Mouse (Mus musculus) heart, adult 8-10 months (tissue): Measurements from ENCODE around the gene Ddah2. TPM values are rescaled to one million over a fixed set of nuclear protein-coding genes. Genes with fewer than 3 reads are reported as not detected.

Experiments
- DNase-seq: peaks from one replicate; pipeline ENCODE4 v3.0.0; 2022; ENCODE audit warnings: low spot score
- total RNA-seq, 4 experiments: library from RNA; stranded (reverse); gene quantifications; 2 replicates each; pipeline ENCODE4 v1.2.4; 2022

The Ddah2 gene
- total RNA-seq, 4 experiments from 2014 or later: 13.5 to 22.7 (median 21.5) TPM

GRCm38 (mm10) chr17:35104079-35104478 lies 45.2 kb downstream of the Ddah2 start:
- DNase-seq: no peak

DNA sequence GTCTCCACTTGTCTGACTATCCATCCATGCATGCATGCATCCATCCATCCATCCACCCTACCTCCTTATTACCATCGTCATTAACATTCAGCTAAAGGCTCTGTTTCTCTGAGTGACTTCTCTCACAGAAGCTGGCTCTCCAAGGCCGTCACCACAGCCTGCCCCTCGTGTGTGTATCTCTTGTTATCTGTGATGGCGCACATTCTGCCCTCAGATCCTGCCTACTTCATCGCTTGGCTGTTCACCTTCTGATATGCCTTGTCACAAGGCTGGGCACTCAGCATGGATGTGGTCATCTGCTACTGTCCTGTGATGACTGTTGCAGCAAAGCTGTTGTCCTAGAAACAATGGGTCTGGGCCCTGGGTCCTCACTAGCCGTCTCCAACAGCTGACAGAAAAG lies 45.9 kb downstream of the Ddah2 start:
- DNase-seq: no peak

DNA sequence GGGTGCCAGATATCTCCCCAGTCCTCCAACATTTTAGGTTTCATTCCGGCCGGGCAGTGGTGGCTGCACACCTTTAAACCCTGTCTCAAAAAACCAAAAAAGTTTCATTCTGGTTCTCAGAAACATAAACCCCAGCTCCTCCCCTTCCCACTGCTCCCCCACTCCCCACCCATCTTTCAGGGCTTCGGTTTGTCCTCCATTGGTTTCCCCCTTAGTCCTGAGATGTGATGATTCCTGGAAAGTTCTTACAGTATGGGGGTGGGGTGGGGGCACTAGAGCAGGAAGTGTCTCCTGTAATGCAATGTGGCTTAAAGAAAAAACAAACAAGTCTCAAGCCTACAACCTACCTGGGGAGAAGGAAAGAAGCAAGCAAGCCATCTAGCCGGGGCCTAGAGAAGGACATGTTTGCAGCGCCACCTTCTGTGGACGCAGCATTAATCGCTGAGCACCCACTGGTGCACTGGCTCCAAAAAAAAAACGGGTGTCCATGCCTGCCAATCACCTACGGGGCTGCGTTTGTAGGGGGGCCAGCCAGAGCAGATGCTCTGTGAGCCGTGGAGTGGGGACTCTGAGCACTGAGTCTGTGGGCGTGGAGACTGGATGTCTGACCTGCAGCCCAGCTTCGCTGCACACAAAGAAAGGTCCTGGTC lies 47.0 kb downstream of the Ddah2 start:
- no peak for DNase-seq

- DNase-seq: no peak
Observed at GRCm38 (mm10) chr17:35106522-35106921, 47.7 kb downstream of the Ddah2 start.

- no peak for DNase-seq
Observed at GRCm38 (mm10) chr17:35108097-35108496, 49.3 kb downstream of the Ddah2 start, which contains the start of gene Ly6g5c. Gene Ly6g5c (plus strand): TSS chr17:35108279.

Other genes with a start within 250 kb of the Ddah2 start
- gene Stk19, start 222.1 kb upstream of the Ddah2 start, total RNA-seq: 10 to 100 TPM in 2 of 4 experiments, 1 to 10 TPM in 2; 8.2 to 14.6 (median 9.5) TPM
- gene Dxo, start 222.0 kb upstream of the Ddah2 start, total RNA-seq: 10 to 100 TPM; 10.6 to 15.9 (median 11.5) TPM
- gene Skiv2l, start 208.8 kb upstream of the Ddah2 start, total RNA-seq: 10 to 100 TPM; 21.8 to 29.1 (median 25.8) TPM
- 10 to 100 TPM; 16.6 to 17.9 (median 16.7) TPM for gene Nelfe, start 208.6 kb upstream of the Ddah2 start, total RNA-seq
- gene Cfb, start 196.5 kb upstream of the Ddah2 start, total RNA-seq: 1 to 10 TPM; 2.2 to 8.5 (median 4.5) TPM
- 1 to 10 TPM; 8.5 to 9.9 (median 9.1) TPM for gene Zbtb12, start 179.6 kb upstream of the Ddah2 start, total RNA-seq
- not detected for gene Gm20547, start 177.0 kb upstream of the Ddah2 start, total RNA-seq
- 1 to 10 TPM; 1.8 to 4.1 (median 3.0) TPM for gene C2, start 160.8 kb upstream of the Ddah2 start, total RNA-seq
- gene Ehmt2, start 160.6 kb upstream of the Ddah2 start, total RNA-seq: 10 to 100 TPM; 41.5 to 45.8 (median 42.4) TPM
- gene Slc44a4, start 144.6 kb upstream of the Ddah2 start, total RNA-seq: not detected
- 10 to 100 TPM; 13.0 to 16.1 (median 14.4) TPM for gene Neu1, start 127.8 kb upstream of the Ddah2 start, total RNA-seq
- gene Hspa1b, start 99.8 kb upstream of the Ddah2 start, total RNA-seq: 1 to 10 TPM; 1.4 to 5.5 (median 2.6) TPM
- gene Gm20481, start 89.1 kb upstream of the Ddah2 start, total RNA-seq: not detected
- 1 to 10 TPM; 1.8 to 7.5 (median 3.6) TPM for gene Hspa1a, start 86.9 kb upstream of the Ddah2 start, total RNA-seq
- 10 to 100 TPM in 2 of 4 experiments, 1 to 10 TPM in 2; 8.7 to 13.3 (median 11.0) TPM for gene Hspa1l, start 86.3 kb upstream of the Ddah2 start, total RNA-seq
- 10 to 100 TPM; 17.5 to 21.7 (median 17.9) TPM for gene Lsm2, start 77.2 kb upstream of the Ddah2 start, total RNA-seq
- gene Vars, start 58.0 kb upstream of the Ddah2 start, total RNA-seq: 10 to 100 TPM; 28.3 to 31.4 (median 29.3) TPM
- gene Vwa7, start 42.5 kb upstream of the Ddah2 start, total RNA-seq: 10 to 100 TPM; 12.0 to 18.5 (median 16.6) TPM
- not detected for gene Sapcd1, start 31.0 kb upstream of the Ddah2 start, total RNA-seq
- gene Msh5, start 12.3 kb upstream of the Ddah2 start, total RNA-seq: under 1 TPM in 2 of 4 experiments, not detected in 2; 0.33 to 0.56 TPM
- 10 to 100 TPM; 21.6 to 33.8 (median 30.0) TPM for gene Clic1, start 9.1 kb upstream of the Ddah2 start, total RNA-seq
- gene Ly6g6c, start 6.4 kb downstream of the Ddah2 start, total RNA-seq: not detected
- gene Mpig6b, start 7.1 kb downstream of the Ddah2 start, total RNA-seq: 1 to 10 TPM in 1 of 4 experiments, under 1 TPM in 3; 0.34 to 1.0 (median 0.85) TPM
- gene Ly6g6e, start 17.9 kb downstream of the Ddah2 start, total RNA-seq: not detected
- gene Ly6g6d, start 19.0 kb downstream of the Ddah2 start, total RNA-seq: under 1 TPM in 3 of 4 experiments, not detected in 1; 0.69 to 0.95 (median 0.85) TPM
- under 1 TPM in 1 of 4 experiments, not detected in 3; 0.24 TPM for gene Ly6g6f, start 26.6 kb downstream of the Ddah2 start, total RNA-seq
- gene Abhd16a, start 30.2 kb downstream of the Ddah2 start, total RNA-seq: 10 to 100 TPM; 60.7 to 64.8 (median 62.3) TPM
- not detected for gene Ly6g5c, start 49.2 kb downstream of the Ddah2 start, total RNA-seq
- gene Ly6g5b, start 56.4 kb downstream of the Ddah2 start, total RNA-seq: not detected
- gene Gpank1, start 62.4 kb downstream of the Ddah2 start, total RNA-seq: 10 to 100 TPM in 1 of 4 experiments, 1 to 10 TPM in 3; 6.6 to 10.2 (median 8.2) TPM
- gene Csnk2b, start 63.0 kb downstream of the Ddah2 start, total RNA-seq: 100 to 1,000 TPM; 152 to 184 (median 155) TPM
- gene D17H6S53E, start 67.3 kb downstream of the Ddah2 start, total RNA-seq: 10 to 100 TPM; 27.8 to 33.4 (median 30.3) TPM
- under 1 TPM in 1 of 4 experiments, not detected in 3; 0.26 TPM for gene Apom, start 73.0 kb downstream of the Ddah2 start, total RNA-seq
- 100 to 1,000 TPM; 233 to 266 (median 242) TPM for gene Bag6, start 76.1 kb downstream of the Ddah2 start, total RNA-seq
- gene Prrc2a, start 105.9 kb downstream of the Ddah2 start, total RNA-seq: 100 to 1,000 TPM; 130 to 143 (median 140) TPM
- gene Aif1, start 117.0 kb downstream of the Ddah2 start, total RNA-seq: 1 to 10 TPM; 1.9 to 3.3 (median 2.4) TPM
- gene Lst1, start 129.4 kb downstream of the Ddah2 start, total RNA-seq: 1 to 10 TPM; 1.8 to 3.6 (median 2.6) TPM
- 1 to 10 TPM in 1 of 4 experiments, under 1 TPM in 3; 0.69 to 1.6 (median 0.80) TPM for gene Ltb, start 135.4 kb downstream of the Ddah2 start, total RNA-seq
- under 1 TPM; 0.25 to 0.97 (median 0.52) TPM for gene Tnf, start 143.0 kb downstream of the Ddah2 start, total RNA-seq
- gene Lta, start 146.3 kb downstream of the Ddah2 start, total RNA-seq: under 1 TPM in 1 of 4 experiments, not detected in 3; 0.44 TPM
- under 1 TPM in 1 of 4 experiments, not detected in 3; 0.72 TPM for gene Gm16181, start 161.8 kb downstream of the Ddah2 start, total RNA-seq
- 1 to 10 TPM; 1.7 to 3.6 (median 1.9) TPM for gene Atp6v1g2, start 174.6 kb downstream of the Ddah2 start, total RNA-seq
- gene Nfkbil1, start 176.8 kb downstream of the Ddah2 start, total RNA-seq: 1 to 10 TPM; 8.2 to 9.4 (median 8.5) TPM
- gene Ddx39b, start 182.7 kb downstream of the Ddah2 start, total RNA-seq: 10 to 100 TPM; 76.7 to 92.1 (median 86.6) TPM
- gene H2-D1, start 203.7 kb downstream of the Ddah2 start, total RNA-seq: 100 to 1,000 TPM; 108 to 169 (median 117) TPM